Mouse (Mus musculus) spleen, adult 18-20 months (tissue): ENCODE measurements around the gene Smim6.
A peak's percentile ranks its signal among the peaks of the same experiment; 100 is the strongest.

Experiments used
- DNase-seq, 2 experiments: peaks; one replicate each; pipeline ENCODE4 v3.0.0; 2022; ENCODE audit warnings: mixed read lengths in 2 of 2

The Smim6 gene

DNA sequence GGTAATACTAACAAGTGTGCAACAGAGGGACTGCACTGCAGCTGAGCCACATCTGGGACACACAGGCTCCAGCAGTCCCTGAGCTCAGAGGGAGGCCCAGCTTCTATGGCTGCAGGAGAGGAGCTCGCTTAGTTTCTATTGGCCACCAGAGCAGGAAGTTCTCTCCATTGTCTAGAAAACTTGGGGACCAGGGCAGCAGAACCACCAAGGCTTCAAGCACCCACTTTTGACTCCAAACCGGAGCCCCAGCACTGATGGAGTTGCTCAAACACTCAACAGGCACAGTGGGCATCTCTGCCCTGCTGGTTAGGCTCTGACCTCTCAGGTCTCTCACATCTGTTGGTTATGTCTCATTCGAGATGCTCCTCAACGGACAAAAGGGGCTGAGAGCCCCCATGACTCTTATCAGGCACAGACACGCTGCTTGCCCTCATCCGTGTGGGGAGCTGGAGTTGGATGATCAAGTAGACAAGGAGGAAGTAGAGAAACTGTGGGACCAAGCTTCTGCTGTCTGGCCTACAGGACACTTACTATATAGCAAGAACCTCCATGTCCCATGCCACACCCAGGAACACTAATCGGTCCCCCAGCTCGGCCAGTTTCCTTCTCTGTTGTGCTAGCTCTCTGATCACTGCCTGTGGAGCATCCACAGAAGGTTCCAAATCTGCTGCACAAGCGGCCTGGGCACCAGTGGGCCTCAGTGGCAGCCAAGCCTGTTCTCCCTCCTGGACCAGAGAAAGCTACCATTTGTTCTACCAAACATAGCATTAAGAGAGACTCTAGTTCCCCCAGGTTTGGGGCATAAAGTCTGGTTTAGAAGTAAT is 10.3 kb upstream of the Smim6 start:
- no peak for DNase-seq

DNA sequence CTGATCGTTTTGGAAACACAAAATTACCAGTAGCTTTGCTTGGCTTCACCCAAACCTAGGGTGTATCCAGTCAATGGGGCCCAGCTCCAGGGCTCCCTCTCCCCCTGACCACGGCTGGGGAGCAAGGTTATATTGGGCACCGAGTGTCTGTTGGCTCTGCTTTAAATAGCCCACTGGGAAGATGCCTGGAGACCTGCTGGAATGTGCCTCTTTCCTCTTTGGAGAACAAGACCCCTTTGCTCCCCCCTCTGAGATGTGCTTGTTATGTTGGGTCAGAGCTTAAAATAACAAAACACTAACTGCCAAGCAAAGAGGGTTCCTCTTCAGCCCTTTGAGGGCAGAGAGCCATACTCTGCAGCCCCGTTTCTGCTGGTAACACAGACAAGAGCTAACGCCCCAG is 9.6 kb upstream of the Smim6 start:
- no peak for DNase-seq

DNA sequence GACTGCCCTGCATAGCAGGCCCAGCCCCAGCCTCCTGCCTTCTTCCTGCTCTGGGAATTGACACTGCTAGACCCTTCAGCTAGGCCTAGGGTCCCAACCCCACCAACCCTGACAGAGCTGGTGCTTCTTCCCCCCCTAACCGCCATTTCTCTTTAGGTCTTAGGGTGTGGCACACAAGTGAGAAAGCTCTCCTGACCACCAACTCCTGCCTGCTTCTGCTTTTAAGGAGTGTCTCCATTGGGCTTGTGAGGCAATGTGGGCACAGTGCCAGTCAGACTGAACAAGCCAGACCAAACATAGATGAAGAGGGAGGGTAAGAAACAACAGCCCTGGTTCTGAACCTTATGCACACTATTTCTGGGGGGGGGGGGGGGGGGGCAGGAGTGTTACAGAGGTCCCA is 9.0 kb upstream of the Smim6 start:
- no peak for DNase-seq

DNA sequence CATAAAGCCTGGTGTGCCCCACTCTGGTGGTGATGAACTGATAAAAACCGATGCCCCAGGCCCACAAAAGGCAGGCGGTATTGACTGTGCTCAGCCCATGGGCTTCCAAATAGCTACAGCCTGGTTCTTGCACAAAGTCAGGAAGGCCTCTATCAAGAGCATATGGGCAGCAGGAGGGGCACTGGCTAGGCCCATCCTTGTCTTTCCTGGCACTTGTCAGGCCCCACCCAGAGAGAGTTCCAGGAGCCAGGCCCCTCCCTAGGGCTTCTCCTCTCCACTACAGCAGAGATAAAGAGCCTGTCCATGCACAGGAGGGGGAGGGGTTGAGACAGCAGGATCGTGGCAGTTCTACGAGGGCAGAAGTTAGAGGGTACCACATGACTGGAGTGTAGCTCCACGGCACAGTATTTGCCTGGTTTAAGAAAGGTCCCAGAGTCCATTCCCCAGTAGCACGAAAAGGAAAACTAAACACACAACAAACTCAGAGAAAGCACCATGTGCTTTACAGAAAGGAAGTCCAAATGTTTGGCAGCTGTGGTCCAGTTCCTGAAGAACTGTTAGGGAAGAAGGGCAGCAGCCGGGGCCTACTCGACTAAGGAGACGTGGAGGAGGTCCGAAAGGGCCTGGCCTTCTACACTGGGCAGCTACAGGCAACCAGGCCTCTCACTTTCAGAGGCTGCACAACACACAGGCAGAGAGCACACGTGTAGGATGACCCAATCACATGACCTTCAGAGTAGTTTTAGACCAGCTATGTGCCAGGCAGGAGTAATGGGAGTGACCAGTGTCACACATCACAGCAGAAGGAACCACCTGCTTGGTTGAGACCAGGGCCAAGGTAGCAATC is 8.2 kb upstream of the Smim6 start:
- no peak for DNase-seq

DNA sequence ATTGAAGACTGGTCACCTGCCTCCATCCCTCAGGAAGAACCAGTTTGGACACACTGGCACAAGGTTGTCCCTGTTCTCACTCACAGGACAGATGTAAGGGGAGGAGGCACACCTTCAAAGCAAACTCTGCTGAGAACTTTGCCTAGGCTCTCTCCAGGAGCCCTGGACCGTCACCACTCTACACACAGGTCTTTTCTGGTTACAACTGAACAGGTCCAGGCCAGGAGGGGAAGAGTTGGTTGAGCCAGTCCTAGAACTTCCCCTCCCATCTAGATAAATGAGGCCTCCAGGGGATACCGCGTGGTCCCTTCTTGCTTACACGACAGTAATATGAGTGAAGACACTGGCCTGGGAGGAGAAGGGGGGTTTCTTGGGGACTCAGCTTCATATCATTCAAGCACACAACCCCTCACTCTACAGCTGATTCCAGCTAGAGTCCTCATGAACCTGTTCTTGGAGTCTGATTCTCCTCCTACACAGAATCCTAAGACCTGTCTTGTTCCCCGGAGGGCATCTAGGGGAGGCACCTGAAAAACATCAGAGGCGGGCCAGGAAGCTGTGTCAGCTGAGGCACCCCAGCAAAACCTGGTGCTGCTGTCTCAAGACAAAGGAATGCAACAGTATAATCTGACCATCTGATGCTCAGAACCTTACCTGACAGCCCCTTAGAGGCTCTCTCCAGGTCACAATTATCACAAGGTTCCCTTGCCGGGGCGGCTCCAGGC is 7.4 kb upstream of the Smim6 start:
- no peak for DNase-seq

DNA sequence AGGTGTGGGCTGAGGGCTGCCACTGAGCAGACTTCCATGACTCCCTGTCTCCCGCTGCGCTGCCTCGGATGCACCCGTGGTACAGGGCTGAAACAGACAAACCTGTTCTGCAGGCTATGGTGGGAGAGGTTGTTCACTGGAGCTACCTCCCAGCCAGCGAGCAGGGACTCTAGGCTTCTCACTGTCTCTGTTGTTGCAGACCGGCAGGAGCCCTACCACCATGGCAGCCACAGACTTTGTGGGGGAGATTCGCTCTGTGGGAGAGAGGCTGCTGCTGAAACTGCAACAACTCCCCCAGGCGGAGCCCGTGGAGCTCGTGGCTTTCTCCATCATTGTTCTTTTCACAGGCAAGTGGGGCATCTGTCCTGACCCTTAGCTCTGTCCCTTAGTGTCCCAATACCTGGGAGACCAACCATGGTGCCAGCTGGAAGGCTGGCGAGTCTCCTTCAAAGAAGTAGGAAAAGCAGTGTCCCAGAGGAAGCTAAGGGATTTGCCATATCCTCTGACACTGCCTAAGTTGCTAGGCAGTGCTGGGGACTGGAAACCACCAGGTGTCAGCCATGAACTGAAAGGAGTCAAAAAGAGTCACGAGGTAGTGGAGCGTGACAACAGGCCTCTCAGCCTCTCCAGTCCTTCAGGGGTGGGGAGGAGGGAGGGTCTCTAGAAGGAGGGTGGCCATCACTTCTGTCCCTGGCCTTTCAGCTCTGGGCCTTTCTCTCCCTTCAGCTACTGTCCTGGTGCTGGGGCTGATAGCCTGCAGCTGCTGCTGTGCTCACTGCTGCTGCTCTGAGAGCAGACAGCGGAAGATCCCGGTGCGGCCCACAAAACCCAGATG is 6.6 kb upstream of the Smim6 start:
- no peak for DNase-seq

DNA sequence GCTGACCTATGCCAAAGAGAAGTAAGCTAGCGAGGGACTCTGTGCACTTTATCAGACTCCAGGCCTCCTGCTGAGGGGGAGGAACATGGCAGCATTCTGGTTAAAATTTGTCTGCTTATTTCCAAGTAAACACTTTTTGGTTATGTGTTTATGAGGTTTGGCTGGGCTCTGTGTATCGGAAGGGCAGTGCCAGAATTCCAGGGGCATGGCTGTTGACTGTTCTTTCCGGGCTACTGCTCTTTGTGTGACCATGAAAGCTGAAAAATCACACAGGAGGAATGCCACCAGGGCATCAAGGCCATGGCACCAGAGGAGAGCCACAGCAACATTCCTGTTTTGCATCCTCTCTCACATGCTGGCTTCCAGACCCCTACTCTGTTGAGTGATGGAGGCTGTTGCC is 5.7 kb upstream of the Smim6 start:
- DNase-seq = no peak

DNA sequence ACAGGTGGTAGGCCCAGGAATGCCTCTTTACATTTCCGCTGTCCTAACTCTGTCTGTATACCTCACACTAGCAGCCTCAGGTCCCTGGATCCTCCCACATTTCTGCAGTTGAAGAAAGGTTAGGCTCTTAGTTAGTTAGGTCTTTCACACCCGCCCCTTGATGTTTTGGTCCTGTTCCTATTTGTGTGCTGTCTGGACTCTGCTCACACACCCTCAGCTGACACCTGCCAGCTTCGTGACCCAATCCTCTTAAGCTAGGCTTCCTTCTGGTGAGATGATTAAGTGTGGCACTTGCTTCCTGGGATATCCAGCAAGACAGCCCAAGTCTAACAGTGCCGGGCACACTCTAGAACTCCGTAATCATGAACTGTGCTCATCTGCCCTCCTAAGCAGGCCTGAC is 5.3 kb upstream of the Smim6 start:
- DNase-seq = no peak

DNA sequence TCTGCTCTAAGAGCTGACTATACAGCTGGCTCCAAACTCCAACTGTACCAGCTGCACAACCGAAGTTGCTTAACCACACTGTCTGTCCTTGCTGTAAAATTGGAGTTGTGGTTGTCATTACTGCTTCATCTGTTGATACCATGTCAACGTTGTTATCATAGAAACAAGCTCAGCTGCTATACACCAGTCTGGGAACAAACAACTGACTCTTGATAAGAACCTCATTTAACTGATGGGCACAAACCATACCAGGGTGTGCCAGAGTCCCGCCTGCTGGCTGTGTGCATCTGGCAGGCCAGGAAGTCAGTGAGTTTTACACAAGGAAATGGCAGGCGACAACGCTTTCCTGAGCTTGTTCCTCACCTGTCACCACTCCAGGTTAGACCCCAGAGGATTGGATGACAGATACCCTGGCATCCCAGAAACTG is 669 bp upstream of the Smim6 start:
- DNase-seq = no peak

DNA sequence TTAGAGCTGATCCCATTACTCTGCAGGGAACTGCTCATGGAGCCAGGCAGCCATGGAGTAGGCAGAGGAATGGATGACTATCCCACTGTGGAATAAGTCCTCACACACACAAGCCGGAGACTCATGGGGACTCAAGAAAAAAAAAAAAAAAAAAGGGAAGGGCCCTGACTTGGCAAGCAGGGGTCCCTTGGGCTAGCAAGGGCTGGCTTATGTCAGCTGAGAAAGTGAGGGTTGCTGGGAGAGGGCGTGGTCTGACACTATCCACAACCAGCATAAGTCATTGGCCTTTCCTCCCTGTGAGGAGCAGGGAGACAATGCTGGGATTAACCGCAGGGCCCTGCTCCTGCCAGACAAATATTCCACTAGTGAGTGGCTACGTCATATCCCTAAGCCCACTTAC is 4.8 kb downstream of the Smim6 start:
- no peak for DNase-seq

DNA sequence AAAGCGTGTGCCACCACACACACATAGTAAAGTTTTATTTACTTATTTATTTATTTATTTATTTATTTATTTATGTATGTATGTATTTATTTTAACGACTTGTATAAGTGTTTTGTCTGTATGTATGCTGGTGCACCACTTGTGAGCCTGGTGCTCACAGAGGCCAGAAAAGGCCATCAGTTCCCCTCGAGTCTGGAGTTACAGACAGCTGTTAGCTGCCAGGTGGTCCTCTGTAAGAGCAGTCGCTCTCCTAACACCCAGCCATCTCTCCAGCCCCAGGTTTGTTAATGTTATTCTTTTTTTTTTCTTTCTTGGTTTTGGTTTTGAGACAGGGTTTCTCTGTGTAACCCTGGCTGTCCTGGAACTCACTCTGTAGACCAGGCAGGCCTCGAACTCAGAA is 6.8 kb downstream of the Smim6 start:
- DNase-seq = no peak

DNA sequence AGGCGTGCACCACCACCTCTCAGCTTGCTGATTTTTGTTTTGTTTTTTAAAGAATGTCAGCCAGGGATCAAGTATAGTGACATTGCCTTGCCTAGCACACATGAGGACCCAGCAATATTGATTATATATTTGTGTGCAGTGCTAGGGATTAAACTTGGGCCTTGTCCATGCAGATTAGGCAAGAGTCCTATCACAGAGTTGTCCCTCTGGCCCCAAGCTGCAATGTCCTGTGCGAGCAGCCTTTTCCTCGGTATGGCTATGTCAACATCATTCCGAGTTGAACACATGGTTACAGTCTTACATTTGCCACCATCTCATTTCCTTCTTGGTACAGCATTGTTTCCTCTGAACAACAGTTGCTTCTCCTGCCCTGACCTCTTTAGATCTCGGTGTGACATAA is 7.3 kb downstream of the Smim6 start:
- DNase-seq = no peak

DNA sequence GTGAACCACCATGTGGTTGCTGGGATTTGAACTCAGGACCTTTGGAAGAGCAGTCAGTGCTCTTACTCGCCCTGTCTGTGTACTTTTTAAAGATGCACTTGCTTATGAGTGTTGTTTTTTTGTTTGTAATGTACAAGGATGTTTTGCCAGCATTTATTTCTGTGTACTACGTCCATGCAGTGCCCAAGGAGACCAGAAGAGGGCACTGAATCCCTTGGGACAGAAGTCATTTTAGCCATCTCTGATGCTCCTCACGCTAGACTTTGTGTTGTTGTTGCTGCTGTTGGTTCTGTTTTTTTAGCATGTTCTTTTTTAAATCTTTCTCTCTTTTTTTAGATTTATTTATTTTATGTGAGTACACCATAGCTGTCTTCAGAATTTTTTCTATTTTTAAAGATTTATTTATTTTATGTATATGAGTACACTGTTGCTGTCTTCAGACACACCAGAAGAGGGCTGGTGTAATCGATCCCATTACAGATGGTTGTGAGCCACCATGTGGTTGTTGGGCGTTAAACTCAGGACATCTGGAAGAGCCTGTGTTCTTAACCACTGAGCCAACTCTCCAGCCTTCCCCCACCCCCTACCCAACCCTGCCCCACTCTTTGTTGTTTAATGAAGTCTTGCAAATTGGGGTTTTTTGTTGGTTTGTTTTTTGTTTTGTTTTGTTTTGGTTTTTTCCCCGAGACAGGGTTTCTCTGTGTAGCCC is 8.4 kb downstream of the Smim6 start:
- peak in 1 of 2 experiments; percentile 67 for DNase-seq

DNA sequence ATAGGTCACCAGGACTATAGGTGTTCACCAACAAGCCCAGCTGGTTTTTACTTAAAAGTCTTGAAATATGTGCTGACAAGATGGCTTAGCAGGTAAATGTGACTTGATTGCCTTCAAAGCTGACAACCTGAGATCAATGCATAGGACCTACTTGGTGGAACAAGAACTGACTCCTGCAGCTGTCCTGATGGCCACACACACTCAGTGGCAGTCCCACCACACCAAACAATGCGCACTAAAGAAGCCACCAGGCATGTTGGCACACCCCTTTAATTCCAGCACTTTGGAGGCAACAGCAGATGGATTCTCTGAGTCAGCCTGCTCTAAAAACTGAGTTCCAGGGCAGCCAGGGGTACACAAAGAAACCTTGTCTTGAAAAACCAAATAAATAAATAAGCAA is 10.2 kb downstream of the Smim6 start:
- DNase-seq = no peak

DNA sequence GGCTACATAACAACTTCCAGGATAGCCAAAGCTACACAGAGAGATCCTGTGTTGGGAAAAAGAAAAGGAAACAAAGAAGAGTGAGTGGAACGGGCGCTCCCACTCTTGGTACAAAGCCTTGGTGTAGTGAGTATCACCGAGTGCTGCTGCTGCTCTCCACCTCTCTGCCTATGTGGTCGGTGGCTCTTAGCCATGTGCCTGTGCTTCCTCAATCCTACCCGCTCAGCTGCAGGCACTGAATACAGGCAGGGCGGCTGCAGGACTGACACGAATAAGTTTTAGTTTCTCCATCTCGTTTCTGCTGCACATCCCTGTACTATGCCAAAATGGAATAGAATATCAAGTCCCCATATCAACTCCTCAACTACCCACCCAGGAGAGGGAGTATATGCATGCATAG is 17.2 kb downstream of the Smim6 start:
- DNase-seq = peak; percentile 34 to 47

DNA sequence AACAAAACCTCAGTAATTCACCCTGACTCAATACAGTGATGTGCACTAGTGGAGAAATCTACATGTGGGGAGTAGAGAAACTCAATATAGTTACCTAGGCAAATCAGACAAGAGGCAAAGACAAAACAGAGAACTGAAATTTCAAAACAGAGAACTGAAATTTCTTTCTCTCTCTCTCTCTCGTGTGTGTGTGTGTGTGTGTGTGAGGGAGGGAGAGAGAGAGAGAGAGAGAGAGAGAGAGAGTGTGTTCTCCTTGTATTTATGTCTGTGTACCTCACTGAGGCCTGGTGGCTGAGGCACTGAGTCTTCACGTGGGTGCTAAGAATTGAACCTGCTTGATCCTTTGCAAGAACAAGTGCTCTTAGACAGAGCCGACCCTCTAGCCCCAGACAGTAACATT is 18.0 kb downstream of the Smim6 start:
- DNase-seq = no peak

DNA sequence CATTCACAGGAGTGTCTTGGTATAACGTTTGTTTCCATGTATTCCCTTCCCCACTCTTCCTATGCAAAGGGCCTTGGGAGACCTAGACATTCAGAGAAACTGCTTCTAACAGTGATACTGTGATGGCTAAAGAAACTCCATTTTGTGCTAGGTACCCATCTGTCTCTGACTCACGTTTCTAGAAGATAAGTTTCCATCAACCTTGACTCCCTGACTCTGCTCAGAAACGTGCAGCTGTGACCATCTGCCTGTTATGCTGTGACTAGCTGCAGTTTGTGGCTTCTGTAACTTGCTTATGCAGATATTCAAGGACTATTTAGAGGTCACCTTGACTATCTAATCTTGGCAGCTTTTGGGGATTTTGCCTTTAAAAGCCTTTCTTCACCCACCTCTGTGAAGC is 19.4 kb downstream of the Smim6 start:
- no peak for DNase-seq

DNA sequence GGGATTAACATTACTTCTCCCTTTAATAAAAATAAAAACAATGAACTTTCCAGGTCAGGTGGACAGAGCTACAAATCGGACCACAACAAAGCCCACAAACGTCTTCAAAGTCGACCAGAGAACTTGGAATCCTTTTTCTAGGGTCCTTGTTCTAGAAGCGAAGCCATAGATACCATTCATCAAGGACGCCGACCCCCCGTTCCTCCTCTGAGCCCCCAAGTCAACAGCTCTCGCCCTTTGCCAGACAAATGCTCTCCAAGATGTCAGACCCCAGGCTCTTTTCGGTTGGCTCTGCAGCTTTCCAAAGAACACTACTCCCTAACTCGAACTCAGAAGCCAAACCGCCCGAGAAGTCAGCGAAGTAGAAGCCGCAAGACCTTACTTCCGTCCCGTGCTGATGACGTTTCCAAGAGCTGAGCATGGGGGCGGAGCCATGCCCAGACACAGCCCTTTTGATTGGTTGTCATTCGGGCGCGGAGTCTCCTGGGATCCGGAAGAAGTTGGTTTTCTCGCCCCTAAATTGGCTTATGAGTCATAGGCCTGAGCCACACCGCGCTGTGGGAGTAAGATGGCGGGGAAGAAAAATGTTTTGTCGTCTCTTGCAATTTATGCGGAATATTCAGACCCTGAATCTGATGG is 21.4 kb downstream of the Smim6 start, which contains the start of the genes Sap30bp and Recql5:
Gene Sap30bp, plus strand, starts transcription at position 175 of the 639 bp plus-strand sequence.
Gene Recql5, minus strand, starts transcription at position 370 of the 639 bp plus-strand sequence.
- DNase-seq = peak; percentile 91 to 94

DNA sequence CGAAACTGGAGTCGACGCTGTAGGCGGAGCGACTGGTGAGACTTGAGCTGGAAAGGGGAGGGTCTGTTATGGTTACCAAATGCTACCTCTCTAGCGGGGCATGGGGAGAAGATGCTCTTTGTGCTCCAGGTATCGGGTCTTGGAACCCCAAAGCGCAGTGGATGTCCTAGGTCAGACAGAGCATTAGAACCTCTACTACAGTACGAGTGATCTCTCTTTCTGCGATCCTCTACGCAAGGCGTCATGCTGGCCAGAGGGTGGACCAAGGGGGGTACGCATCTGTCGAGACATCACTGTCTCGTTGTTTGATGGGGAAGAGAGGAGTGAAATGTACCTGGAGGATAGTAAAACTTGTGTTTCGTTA is 21.9 kb downstream of the Smim6 start:
- no peak for DNase-seq

DNA sequence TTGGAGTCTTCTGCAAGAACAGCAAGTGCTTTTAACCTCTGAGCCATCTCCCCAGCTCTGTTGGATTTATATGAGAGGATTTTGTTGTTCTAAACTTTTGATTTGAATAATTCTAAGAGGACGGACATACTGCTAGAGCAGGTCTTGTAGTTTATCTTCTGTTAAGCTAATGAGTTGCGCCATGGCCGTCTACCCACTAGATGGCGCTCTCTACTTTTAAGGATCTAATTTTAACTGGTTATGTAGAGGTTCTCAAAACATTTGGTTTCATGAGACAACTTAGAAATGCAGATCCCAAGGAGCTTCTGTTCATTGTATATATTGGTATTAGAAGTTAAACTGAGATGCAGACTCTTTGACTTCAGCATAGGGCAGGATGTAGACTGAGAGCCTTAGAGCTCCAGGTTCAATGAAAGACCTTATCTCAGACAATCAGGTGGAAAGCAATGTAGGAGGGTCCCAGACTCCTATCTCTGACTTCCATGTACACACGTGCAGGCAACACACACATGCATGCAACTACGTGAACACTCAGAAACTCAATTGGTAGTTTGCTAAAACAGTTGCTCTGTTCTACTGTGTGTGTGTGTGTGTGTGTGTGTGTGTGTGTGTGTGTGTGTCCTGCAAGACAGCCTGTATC is 28.0 kb downstream of the Smim6 start:
- DNase-seq = peak in 1 of 2 experiments; percentile 61

DNA sequence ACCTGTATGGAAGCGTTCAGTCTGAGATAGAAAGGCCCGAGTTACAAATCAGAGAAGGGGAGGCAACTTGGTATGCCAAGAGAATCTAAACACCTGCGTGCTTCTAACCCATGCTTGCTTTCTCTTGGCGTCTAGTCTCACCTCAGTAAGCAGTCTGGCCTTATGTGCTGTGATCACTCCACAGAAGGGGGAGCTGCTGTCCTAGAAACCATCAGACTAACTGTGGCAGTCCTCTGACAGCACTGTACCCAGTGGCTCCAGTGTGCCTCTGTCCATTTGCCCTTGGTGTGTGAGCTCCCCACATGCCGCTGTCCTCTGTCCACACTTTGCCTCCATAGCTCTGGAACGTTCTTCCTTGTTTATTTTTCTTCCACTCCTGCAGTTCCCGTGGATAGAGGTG is 30.2 kb downstream of the Smim6 start:
- DNase-seq = no peak
